Mouse (Mus musculus) left cerebral cortex, postnatal 10 days (tissue): Measurements from ENCODE around the gene N6amt1. TPM values are rescaled to one million over a fixed set of nuclear protein-coding genes. Genes with fewer than 3 reads are reported as not detected.

ENCODE experiments used
- DNase-seq, 2 experiments: peaks; one replicate each; pipeline ENCODE4 v3.0.0; 2021 to 2022; ENCODE audit warnings: low spot score in 2 of 2, mixed read lengths in 1 of 2; ENCODE audit errors: extremely low spot score in 1 of 2
- intact Hi-C: fragments of 180-260 bp; cut with DNase I; formaldehyde crosslinking; loops from one replicate; pipeline ENCODE4 v1.15.1; 2025
- total RNA-seq, 2 experiments: library from RNA; stranded (reverse); gene quantifications; 2 replicates each; pipeline ENCODE4 v1.2.3; 2021

Gene N6amt1
- total RNA-seq, 2 experiments from 2014 or later = 20.5 to 21.6 TPM

DNA sequence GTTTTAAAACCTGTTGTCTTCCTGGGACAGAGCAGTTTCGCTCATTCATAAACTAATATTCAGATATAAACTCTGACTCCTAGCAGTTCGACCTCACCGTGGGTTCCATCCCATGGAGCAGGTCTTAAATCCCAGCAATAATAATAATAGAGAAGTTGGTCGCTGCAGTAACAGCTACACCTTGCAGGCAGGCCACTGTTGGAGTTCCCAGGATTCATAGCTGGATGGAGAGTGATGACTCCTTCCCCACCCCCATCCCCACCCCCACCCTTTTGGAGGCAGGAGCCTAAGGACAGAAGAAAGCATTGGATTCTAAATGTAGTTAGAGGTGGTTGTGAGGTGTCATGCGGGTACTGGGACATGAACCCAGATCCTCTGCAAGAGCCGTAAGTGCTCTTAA lies 12.5 kb downstream of the N6amt1 start:
- no peak for DNase-seq
- intact Hi-C loops = no loop called here

DNA sequence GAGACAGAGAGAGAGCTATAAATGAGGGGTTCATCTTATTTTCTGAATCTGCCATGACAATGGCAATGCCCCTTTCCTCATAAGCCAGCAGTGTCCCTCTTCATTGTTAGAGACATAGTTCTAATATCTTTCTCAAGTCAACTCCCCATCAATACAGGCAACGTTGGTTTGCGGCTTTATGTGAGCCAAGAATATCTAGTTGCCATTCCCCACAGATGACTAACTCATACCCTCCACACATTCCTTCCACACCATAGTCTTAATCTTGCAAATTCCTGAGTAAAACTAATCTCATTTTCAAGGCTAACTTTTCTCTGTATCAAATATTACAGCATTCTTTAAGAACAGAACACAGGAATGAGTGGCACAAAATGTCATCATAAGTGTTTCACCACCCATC lies 29.0 kb downstream of the N6amt1 start:
- no peak for DNase-seq
- intact Hi-C loops = no loop called here

DNA sequence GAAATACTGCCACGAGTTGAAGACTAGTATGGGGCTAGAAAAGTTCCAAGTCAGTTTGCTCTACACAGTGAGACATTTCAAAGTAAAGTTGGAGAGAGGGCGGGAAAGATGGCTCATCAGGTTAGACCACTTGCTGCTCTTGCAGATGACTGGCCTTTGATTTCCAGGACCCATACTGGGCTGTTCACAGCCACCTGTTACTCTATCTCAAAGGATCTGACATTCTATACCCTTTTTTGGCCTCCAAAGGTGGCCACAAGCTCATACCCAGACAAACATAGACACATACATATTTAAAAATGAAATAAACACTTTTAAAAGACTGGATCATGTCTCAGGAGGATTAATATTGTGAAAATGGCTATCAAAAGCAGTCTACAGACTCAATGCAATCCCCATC lies 30.4 kb downstream of the N6amt1 start:
- no peak for DNase-seq
- intact Hi-C loops = no loop called here

DNA sequence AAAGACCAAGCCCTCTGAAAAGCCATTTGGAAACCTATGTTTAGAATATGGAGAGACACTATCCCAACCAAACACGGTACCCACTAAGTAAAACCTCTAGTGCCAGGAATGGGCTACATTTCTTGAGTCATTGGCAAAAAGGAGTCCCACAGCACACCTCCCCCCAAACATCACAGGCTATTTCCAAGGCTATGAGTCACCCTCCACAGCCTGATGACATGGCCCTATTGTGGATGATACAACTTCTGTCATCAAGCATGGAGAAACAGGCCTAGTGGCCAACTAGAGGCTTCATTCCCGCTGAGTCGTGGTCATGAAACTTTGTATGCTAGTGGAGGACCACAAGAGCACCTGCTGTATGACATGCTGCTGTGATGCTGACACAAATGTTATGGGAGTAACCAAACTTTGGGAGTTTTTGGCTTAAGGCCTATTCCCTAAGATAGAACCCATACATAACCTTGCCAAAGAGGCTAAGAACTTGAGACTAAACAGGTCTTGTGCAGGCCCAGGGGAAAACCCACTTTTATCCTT lies 33.5 kb downstream of the N6amt1 start:
- DNase-seq = no peak
- intact Hi-C loops = no loop called here

DNA sequence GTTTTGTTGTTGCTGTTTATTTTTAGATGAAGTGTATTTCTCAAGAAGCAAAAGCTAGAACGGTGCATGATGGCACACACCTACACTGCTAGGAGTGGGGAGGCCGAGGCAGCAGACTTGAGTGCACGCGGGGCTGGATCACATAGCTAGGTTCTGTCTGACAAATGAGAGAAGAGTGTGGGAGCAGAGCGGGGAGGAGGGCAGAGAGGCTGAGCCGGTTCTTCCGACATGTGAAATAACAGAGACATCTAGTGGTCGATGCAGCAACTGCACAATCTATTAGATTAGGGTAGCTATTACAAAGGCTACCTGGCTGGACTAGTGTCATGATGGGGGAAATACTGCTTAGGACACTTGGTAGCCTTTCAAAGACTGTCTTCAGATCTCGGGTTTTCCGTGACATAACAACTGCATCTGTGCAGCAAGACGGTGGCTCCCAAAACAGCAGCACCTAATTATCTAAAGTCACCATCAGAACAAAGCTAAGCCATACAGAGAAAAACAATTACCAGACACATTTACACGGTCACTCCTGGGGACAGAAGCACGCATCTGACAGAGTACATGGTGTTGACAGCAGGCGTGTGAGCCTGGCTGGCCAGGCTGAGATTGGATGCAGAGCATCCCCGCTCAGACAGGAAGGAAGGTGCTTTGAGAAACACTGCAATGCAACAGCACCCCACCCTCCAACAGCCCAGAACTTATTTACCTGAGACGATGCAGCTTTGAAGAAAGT lies 40.0 kb downstream of the N6amt1 start:
- intact Hi-C loops = loop anchor here (10.0 kb wide), 1 partner anchor 1589 kb away; the partner anchor contains the start of gene Adamts1

DNA sequence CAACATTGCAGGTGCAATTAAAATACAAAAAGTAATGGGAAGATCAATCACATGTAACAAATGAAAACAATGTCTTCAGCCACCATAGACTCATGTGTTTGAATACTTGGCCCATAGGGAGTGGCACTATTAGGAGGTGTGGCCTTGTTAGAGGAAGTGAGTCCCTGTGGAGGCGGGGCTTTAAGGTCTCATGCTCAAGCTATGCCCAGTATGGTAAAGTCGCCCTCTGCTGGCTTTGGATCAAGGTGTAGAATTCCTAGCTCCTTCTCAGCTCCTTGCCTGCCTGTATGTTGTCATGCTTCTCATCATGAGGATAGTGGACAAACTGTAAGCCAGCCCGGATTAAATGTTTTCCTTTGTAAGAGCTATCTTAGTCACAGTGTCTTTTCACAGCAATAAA lies 51.0 kb downstream of the N6amt1 start:
- DNase-seq = peak in 1 of 2 experiments; percentile 40
- intact Hi-C loops = no loop called here

More for the DNA sequence above, 40.0 kb downstream of the N6amt1 start:
- peak; percentile 49 to 61 for DNase-seq

Other genes with a start within 250 kb of the N6amt1 start
- gene Ltn1, start 78.4 kb downstream of the N6amt1 start, total RNA-seq = 10 to 100 TPM; 45.3 to 46.7 TPM
- gene Rwdd2b, start 86.4 kb downstream of the N6amt1 start, total RNA-seq = 10 to 100 TPM; 10.9 to 11.9 TPM
- gene Usp16, start 100.5 kb downstream of the N6amt1 start, total RNA-seq = 10 to 100 TPM; 48.5 to 53.9 TPM
- 100 to 1,000 TPM; 206 to 213 TPM for gene Cct8, start 141.7 kb downstream of the N6amt1 start, total RNA-seq
- 1 to 10 TPM in 1 of 2 experiments, under 1 TPM in 1; 0.69 to 1.1 TPM for gene Map3k7cl, start 199.1 kb downstream of the N6amt1 start, total RNA-seq